Mouse (Mus musculus) lung, adult 10 weeks (tissue): ENCODE results near the gene Tceal5. TPM values are rescaled to one million over a fixed set of nuclear protein-coding genes. Genes with fewer than 3 reads are reported as not detected.

Experiments
- polyA plus RNA-seq: library from polyadenylated mRNA; stranded (reverse); fragments of 350-450 nt; fragmentation: Illumina TruSeq; extraction: RNeasy Lipid Tissue Mini Kit (QIAGEN cat#74804); gene quantifications from one replicate; pipeline ENCODE4 v1.2.3, GENCODE M21; 2014; ENCODE audit warnings: low read depth, low replicate concordance; ENCODE audit not compliant: insufficient read depth

The Tceal5 gene
- polyA plus RNA-seq = 0.37 TPM

DNA sequence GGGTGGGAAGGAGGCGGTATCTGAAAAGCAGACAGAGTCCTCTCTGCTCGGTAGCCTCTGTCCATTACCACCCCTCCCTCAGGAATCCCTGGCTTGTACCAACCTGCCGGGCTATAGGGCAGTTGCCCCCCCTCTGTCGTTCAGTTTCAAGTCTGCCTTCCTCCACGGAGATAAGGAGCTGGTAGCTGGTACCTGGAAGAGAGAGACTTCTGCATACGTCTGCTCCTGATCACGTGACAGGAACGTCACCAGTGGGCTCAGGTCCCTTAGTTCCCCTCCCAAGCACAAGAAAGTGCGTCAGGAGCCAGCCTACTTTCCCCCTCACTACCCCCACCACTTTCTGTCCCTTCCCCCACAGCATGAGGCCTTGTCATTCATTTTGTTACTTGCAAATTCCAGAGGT, at the start of gene Tceal5:
Gene Tceal5, minus strand, starts transcription at position 213 of the 403 bp plus-strand sequence.

DNA sequence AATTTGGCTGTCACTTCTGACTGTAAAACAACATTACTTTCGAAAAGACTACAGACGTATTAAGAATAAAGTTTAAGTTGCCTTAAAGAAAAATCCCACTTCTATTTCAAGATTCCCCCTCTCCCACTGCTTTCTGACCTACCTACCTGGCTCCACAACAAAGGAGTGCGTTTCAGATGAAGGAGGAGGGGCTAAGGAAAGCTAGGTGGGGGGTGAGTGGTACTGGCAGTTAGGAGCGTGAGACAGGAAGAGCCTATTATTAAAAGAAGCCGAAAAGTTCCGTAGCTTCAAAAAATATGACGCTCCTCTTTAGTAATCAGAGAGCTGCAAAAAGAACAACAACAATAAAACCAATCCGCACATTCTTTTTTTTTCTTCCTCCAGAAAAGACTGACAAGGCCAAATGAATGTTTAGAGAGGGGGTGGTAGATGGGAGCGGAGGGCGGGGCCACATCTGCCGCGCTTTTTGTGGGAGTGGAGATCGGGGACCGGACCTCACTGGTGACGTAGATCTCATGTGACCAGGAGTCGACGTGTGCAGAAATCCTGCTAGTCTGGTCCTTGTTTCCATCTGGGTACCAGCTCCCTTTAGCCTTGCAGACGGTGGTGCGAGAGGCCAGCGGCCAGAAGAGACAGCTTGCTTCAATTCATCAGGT, 41.0 kb upstream of the Tceal5 start, which contains the start of gene Tceal9:
Gene Tceal9, plus strand, starts transcription at position 506 of the 656 bp plus-strand sequence.

DNA sequence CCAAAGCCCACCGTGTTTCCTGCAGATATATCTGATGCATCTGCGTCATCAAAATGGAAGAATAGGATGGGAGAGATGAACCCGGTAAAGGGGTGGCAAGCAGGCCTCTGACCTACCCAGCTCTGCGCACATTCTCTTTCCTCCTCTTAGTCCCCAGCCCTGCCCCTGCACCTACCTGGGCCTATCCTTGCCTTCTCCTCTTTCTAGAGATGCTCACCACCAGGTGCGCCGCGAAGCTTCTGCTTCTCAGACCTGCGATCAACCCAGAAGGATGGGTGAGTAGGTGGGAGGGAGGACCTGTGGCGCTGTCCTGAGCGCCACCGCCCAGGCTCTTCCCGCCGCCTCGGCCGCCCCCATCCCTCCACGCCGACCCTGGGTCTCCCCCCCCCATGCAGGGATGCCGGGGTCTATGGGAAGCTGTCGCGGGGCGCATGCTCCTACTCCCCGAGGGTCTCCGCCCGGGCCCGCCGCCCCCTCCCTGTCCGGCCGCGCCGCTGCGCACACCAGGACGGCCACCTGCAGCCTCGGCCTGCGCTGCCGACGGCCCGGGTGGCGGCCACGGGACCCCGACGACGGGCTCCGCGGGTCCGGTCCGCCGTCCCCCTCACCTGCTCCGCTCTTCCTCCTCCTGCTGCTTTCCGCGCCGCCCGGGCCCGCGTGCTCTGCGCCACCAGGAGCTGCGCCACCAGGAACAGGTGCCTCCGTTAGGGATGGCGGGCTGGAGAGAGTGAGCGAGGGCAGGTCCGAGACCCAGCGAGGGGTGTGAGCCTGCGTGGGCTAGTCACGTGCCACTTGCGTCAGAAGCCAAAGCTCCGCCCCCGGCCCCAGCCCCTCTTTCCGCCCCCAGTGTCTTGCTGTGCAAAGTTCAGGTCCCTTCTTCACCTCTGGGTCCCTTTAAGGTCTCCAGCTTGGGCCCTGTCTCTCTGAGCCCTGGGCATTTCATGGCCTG, 11.3 kb upstream of the Tceal5 start, which contains the start of the genes Tceal7 and Bex1:
Gene Tceal7, plus strand, starts transcription at position 51 of the 949 bp plus-strand sequence.
Gene Bex1, minus strand, starts transcription at position 785 of the 949 bp plus-strand sequence.

DNA sequence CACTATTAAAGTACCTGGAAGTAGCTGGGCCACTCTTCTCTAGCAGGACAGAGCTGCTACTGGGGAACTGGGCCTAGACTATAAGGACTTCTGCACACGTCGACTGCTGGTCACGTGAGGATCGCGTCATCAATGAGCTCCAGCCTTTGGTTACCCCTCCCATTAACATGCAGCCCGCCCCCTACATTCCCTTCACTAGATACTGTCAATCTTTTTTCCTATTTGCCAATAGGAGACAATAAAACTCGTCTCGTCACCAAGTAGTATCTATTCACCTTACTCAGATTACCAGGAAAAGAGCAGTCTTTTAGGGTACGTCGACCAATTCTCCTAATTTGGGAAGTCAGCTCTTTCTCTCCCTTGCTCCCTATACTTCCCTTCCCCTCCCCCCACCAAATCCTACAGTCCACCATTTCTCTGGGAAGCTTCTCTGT, 31.5 kb downstream of the Tceal5 start, which contains the start of gene Tceal8:
Gene Tceal8, minus strand, starts transcription at position 225 of the 434 bp plus-strand sequence.

Other genes starting within 250 kb of the Tceal5 start
- gene Arxes2, start 210.1 kb downstream of the Tceal5 start, polyA plus RNA-seq = 21.1 TPM
- 1.6 TPM for gene Arxes1, start 170.5 kb downstream of the Tceal5 start, polyA plus RNA-seq
- gene Bex2, start 135.6 kb downstream of the Tceal5 start, polyA plus RNA-seq = 68.5 TPM
- gene Nxf3, start 118.6 kb downstream of the Tceal5 start, polyA plus RNA-seq = not detected
- 88.2 TPM for gene Bex4, start 64.9 kb downstream of the Tceal5 start, polyA plus RNA-seq
- gene Tceal8, start 31.5 kb downstream of the Tceal5 start, polyA plus RNA-seq = 65.3 TPM
- not detected for gene Tceal7, start 10.9 kb upstream of the Tceal5 start, polyA plus RNA-seq
- gene Bex1, start 11.6 kb upstream of the Tceal5 start, polyA plus RNA-seq = 6.6 TPM
- gene Tceal9, start 41.2 kb upstream of the Tceal5 start, polyA plus RNA-seq = 264 TPM
- gene Bex3, start 66.4 kb upstream of the Tceal5 start, polyA plus RNA-seq = 88.3 TPM